Mouse (Mus musculus) regulatory T cell (primary cell): ENCODE data around the gene Arsb.
"Not testable (repeated sequence)": the region's sequence is repeated elsewhere in the genome, so short reads cannot be mapped to it uniquely, and the experiment has no call there.

ENCODE experiments used
- in situ Hi-C: fragments of 300-600 bp; cut with MboI, MseI; formaldehyde crosslinking; loops from one replicate; pipeline ENCODE4 v1.15.1; 2025; ENCODE audit warnings: high pct_unique_total_duplicates

The Arsb gene

DNA sequence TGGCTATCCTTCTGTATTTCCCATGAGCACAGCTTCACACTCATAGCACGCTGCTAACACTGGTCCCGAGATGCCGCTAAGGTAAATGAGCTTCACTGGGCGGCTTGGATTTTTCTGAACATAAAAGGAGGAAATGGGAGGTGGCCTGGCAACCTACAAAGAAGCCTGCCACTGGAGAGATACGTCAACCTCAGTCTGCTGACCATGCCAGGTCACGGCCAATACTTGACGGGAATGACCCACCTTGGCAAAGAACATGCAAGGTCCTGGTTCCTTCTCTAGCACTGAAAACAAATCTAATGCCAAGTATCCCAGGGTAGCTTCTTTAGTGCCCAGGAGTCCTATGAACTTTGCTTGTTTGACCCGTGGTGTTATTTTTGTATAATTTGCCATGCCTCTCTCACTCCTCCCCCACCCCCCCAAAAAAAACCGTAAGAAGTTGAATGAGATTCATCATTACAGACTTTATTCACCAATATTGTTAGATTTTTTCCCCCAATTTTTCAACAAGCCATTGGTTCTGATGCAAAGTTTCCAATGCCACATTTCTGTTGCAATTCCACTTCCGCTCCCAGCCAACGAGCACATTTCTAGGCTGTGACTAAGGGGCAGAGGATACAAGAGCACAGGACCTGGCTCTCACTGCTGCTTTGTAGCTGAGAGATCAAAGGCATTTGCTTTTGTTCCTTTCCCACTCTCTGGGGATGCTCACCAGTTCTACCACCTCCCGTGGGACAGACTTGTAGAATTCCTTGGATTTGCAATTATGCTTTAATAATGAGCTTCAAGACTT is 207.5 kb downstream of the Arsb start:
- in situ Hi-C loops: no loop called here

DNA sequence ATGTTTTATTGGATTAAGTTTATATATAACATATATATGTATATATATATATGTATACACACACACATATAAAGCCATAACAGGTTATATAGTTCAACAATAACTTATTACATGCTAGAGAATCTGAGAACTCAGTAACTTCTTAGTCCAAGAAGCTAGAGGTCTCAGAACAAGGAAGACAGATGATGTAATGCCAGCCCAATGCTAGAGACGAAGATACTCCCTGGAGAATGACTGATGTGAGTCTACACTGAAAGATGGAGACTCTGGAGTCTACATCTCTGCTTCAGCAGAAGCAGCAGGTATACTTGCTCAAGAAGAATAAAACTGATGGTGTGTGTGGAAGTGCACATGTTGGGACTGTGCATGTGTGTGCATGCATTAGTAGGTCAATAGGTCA is 208.3 kb downstream of the Arsb start:
- in situ Hi-C loops: no loop called here

DNA sequence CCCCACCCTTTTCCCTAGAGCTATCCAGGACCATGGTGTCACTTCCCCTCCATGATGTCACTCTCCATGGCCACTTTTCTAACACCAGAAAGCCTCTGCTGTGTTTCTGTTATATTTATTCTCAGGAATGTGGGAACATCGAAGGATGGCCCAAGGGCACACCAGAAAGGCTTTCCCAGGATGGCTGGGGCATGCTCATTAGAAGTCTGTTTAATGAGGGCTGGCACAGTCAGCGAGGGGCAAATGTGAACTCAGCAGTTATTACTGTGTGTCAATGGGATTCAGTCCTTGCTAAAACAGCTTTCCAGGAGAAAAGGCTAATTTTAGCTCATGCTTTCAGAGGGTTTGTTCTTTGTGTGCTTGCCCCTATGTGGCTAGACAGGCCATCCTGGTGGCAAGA is 213.1 kb downstream of the Arsb start:
- in situ Hi-C loops: no loop called here

DNA sequence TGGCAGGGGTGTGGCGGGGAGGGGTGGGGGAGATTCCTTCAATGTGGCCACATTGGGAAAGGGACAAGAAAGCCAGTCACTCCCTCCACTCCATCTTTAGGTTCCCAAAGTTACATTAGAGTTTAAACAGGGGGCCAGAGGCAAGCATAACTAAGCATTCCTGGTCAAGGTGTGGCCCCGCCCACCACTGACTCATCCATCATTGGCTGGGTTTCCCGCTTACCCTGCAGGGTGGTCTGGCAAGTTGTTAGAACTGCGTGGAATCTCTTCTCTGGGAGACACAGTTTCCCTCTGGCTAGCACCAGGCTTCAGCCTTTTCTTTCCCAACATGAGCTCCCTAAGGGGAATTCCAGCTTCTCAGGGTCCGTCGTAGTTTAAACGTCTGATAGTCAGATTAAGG is 213.8 kb downstream of the Arsb start:
- in situ Hi-C loops: no loop called here

DNA sequence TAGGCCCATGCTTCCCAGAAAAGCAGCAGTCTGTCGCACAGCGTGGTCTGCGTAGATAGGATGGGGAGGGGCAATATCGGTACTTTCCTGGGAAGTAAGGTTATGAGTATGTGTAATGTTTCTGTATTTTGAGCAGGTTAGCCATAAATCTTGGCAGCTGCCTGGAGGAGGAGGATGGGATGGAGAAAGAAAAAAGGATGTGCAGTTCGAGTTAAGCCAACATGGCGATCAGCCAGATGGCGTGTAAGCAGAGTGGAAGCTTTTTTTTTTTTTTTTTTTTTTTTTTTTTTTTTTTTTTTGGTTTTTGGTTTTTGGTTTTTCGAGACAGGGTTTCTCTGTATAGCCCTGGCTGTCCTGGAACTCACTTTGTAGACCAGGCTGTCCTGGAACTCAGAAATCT is 214.3 kb downstream of the Arsb start:
- in situ Hi-C loops: not testable (repeated sequence)

DNA sequence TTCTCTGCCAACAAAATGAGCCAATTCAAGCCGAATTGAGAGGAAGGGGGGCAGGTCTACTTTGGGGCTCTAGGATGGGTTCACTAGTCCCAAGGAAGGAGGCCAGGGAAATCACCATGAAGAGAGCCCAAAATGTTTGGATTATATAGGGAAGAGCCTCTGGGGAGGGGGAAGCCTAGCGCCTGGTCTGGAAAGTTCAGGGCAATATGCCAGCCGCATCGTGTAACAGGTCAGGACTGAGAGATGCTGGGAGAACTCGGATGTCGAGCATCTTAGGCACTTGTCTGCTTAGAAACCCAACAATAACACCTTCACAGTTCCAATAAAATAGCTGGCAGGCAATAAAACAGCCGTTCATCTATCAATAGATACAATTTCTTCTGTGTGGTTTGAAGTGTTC is 216.2 kb downstream of the Arsb start:
- in situ Hi-C loops: no loop called here

DNA sequence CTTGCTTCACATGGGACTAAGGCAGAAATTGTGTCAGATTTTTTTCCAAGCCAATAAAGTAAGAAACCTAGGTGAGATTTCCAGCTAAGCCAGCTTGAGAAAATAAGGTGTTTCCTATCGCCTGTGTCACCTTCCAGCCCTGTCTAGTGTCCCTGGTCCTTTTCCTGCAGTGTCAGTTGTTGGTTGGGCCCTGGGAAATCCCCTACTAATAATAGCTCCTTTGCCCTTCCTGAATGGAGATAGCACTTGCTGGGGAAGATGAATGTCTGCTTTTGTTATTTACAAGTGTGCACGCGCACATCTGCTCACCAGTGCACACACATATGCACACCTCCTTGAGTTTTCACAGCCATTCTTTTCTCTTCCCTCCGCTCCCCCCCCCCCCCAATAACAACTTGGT is 217.8 kb downstream of the Arsb start:
- in situ Hi-C loops: no loop called here

DNA sequence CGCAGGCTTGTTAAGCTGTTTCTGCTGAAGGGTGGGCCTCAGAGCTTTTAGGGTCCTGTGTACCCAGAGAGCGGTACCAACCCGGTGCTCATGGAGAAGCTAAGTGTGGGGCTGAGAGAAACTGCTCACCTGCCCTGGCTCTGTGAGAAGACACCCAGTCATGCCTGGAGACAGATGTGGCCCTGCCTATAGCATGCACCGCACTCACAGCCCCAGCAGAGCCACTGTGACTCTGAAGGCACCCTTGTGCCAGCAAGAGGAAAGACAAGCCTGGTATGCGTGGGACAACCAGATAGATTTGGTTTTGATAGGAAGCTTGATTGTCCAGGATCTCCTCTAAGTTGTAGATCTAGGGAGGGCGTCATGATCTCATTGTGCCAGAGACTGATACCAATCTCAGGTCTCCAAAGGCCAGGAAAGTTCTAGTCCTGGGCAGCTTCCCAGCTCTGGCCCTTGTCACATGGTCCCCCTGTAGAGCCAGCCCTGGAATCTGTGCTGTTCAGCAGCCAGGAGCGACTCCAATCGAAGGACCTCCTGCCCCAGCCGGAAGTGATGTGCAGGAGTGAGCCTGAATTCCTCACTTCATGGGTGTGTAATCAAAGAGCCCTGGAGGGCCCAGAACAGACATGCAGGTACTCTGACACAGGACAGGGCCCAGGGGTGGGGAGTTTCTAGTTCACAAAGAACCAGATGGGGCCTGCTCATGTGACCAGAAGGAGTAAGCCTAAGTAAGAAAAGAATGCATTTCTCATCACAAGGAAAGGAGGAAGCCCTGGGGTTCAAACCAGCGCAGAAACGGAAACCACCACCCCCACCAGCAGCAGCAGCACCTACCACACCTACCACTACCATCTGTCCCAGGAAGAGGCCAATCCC is 218.5 kb downstream of the Arsb start:
- in situ Hi-C loops: no loop called here

DNA sequence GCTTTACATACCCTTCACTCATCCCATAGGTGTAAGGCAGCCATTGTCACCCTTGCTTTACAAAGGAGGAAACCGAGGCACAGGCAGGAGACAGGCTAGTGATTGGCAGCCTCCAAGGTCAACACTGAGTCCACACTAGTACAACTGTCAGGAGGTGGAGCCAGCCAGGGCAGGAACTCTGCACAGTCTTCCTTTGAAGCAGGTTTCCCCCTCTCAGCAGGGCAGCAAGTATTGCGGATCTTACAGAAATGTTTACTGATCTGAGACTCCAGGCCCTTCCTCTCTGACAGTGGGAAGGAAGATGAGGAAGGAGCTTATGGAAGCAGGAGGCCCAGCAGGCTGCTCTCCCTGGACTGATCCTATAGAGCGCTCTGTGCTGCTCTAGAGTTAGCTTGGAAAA is 219.4 kb downstream of the Arsb start:
- in situ Hi-C loops: no loop called here

DNA sequence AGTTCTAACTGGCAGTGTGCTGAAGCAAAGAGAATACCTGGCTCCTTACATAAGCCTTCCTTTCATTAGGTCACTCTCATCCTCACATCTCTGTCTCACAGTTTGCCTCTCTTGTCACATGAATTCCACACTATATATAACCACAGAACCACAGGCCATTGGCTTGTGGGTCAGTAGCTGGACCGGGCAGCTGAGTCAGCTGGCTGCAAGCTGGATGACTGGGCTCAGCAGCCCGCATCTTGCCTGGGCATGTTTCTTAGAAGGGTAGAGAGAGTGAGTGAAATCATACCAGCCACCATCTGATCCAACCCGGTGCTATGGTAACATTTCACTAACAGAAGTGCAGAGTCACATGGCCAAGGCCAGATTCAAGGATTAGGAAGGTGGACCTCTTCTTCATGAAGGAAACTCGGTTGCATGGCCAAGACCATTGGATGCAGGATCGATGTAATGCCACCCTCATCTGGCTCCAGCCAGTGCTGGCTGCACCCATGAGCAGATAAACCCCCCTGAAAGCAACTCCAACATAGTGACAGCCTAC is 221.0 kb downstream of the Arsb start:
- in situ Hi-C loops: no loop called here
